Mouse (Mus musculus): ENCODE data around the gene Olfr186. TPM values are rescaled to one million over a fixed set of nuclear protein-coding genes. Genes with fewer than 3 reads are reported as not detected.
"Not testable (repeated sequence)": the region's sequence is repeated elsewhere in the genome, so short reads cannot be mapped to it uniquely, and the experiment has no call there.

Olfr186 gene
- polyA plus RNA-seq (2012; rRNA removed) = 0.06 TPM in 1 of 2 replicates, not detected in the other

DNA sequence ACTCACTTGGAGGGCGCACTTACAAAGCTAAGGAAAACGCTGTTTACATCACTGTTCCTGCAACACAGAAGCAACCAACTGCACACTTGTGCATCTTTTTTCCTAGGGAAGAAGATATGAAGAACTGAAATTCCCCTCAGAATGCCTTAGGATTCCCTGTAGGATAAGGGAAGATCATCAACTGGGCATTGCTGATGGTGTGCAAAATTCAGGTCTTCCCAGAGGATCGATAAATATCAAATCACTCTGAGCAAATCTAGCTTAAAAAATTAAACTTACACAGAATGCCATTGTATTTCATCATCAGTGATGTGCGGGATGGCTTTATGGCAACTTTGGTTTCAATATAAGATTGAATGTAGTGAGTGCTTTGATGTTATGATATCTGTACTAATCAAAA is at the start of gene Olfr186:
TSS of gene Olfr186 (minus strand) at position 101 of the 400 bp plus-strand sequence.
- no peak for DNase-seq (ENCODE audit: extremely low spot score in 1 of 2, low spot score in 1 of 2)

DNA sequence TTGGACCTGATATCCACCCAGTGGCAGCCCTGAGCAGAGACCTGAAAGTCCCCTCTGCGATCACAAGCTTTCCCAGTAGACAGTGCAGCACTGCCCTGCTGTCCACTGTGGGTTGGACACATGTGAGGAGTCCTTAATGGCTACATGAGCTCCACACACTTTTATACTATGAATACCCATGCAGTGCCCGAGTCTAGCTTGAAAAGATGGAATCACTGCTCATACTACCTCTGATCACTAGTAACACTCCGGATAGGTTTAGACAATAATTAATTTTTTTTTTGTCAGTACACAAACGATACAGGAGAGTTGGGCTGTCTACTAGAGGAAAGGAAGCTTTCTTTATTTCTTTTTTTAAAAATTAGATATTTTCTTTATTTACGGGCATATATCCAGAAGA is 47.8 kb upstream of the Olfr186 start, which contains the start of gene Olfr190:
TSS of gene Olfr190 (minus strand) at position 101 of the 400 bp plus-strand sequence.
- no peak for DNase-seq (ENCODE audit: extremely low spot score in 1 of 2, low spot score in 1 of 2)

DNA sequence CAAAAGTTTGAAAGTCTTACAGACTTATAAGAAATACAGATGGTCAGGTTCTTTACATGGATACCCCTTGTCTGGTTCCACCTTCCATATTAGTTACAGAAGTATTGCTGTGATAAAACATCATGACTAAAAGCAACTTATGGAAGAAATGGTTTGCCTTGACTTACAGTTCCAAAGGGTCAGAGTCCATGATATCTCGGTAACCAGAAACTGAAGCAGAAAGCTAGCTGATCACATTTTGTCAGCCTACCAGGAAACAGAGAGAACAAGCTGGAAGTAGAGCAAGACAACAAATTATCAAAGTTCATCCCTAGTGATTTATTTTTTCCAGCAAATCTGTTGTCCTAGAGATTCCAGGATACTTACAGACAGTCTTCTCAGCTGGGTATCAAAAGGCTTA is 43.4 kb upstream of the Olfr186 start:
- no peak for DNase-seq (ENCODE audit: extremely low spot score in 1 of 2, low spot score in 1 of 2)

DNA sequence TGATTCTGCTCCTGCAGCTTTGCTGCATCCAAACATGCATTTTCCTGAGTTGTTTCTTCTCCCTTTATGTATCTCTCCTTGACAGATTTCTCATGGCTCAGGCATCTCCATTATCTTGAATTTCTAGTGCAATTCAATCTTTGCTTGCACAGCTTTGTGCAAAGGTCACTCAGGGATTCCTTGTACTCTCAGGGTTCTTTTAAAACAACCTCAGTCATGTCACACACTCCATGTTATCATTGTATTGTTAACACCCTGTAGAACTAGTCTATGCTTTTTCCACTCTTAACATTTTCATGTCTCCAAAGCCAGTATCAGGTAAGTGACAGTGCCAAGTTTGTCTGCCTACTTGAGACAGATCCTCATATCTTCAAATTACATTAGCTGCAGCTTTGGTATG is 41.7 kb upstream of the Olfr186 start:
- DNase-seq (ENCODE audit: extremely low spot score in 1 of 2, low spot score in 1 of 2) = no peak

- not testable (repeated sequence) for DNase-seq (ENCODE audit: extremely low spot score in 1 of 2, low spot score in 1 of 2)
Observed at GRCm38 (mm10) chr16:59062411-59062810, 32.3 kb upstream of the Olfr186 start.

- DNase-seq (ENCODE audit: extremely low spot score in 1 of 2, low spot score in 1 of 2) = not testable (repeated sequence)
Observed at GRCm38 (mm10) chr16:59049286-59049685, 19.2 kb upstream of the Olfr186 start.

GRCm38 (mm10) chr16:59048860-59049259 is 18.8 kb upstream of the Olfr186 start:
- no peak for DNase-seq (ENCODE audit: extremely low spot score in 1 of 2, low spot score in 1 of 2)

DNA sequence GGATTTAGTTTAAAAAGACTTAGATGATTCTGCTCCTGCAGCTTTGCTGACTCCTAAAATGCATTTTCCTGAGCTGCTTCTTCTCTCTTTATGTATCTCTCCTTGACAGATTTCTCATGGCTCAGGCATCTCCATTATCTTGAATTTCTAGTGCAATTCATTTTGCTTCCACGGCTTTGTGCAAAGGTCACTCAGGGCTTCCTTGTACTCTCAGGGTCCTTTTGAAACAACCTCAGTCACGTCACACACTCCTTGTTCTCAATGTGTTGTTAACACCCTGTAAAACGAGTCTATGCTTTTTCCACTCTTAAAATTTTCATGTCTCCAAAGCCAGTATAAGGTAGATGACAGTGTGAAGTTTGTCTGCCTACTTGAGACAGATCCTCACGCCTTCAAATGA is 17.5 kb upstream of the Olfr186 start:
- no peak for DNase-seq (ENCODE audit: extremely low spot score in 1 of 2, low spot score in 1 of 2)

DNA sequence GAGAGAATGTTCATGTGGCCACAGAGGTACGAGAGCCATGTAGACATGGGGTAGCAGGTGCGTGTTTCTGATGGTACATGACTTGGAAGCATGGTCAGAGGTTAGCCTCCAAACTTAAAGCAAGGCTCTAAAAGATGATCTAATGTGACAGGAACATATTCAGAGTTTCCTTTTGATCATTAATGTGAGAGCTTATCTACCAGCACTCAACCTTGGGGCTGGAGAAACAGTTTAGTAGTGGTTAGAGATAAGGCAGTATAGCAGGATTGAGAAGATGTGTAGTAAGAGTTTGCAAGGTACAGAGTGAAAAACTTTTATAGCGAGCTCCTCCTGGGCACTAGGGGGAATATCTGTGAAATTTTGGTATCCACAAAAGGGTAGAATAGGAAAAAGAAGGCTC is 15.7 kb upstream of the Olfr186 start:
- DNase-seq (ENCODE audit: extremely low spot score in 1 of 2, low spot score in 1 of 2) = no peak

- DNase-seq (ENCODE audit: extremely low spot score in 1 of 2, low spot score in 1 of 2) = no peak
Observed at GRCm38 (mm10) chr16:59039710-59040109, 9.6 kb upstream of the Olfr186 start, which contains the start of gene Olfr187. Gene Olfr187, minus strand, starts transcription at chr16:59039767.

DNA sequence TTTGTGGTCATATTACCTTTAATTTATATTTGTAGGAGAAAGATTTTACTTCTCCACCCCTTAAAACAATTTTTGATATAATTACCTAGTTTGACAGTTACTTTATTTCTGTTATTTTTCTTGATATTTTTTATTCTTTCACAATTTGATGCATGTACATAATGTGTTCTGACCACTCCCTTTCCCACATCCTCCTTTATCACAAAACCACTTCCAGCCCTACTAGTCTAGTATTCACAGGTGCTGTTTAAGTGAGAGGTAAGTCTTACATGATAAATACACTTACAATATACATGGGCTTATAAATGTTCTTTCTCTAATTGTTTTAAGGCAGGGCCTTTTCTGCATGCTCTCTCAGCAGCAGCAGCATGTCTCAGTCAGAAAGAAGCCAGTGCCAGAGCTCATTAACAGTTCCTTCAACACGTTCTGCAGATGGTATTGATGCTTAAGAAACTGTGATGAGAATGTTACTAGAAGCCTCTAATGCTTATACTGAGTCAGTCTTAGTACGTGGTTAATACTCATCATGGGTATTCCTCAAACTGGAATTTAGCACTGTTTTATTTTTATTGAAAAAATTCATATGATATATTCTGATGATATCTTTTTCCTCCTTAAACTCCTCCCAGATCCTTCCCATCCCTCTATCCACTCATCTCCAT is 16.6 kb downstream of the Olfr186 start:
- DNase-seq (ENCODE audit: extremely low spot score in 1 of 2, low spot score in 1 of 2) = no peak

DNA sequence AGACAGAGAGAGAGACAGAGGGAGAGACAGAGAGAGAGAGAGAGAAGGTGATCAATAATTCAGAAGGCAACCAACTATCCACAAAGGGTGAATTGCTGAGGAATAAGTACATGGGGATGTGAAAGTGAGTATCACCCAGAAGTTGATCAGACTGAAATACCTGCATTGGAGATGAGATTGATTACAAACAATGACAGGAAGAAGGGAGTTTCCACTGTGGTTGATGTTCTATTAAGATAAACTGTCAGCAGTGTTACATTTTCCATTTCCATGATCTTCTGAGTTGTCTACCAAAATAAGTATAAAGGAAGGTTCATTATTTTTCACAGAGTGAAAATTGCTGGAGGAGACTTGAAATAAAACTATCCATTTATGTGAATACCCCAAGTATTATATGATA is 22.9 kb downstream of the Olfr186 start:
- DNase-seq (ENCODE audit: extremely low spot score in 1 of 2, low spot score in 1 of 2) = no peak

GRCm38 (mm10) chr16:58995057-58995456 is 35.0 kb downstream of the Olfr186 start, which contains the start of gene Olfr183:
Gene Olfr183, plus strand, starts transcription at chr16:58995357.
- DNase-seq (ENCODE audit: extremely low spot score in 1 of 2, low spot score in 1 of 2) = no peak

Other genes starting within 250 kb of the Olfr186 start
- not detected in 2 replicates for gene Olfr173, start 230.0 kb downstream of the Olfr186 start, polyA plus RNA-seq (2012; rRNA removed)
- gene Olfr175-ps1, start 203.5 kb downstream of the Olfr186 start, polyA plus RNA-seq (2012; rRNA removed) = not detected in 2 replicates
- gene Olfr177, start 155.5 kb downstream of the Olfr186 start, polyA plus RNA-seq (2012; rRNA removed) = not detected in 2 replicates
- gene Olfr178, start 138.2 kb downstream of the Olfr186 start, polyA plus RNA-seq (2012; rRNA removed) = not detected in 2 replicates
- gene Olfr181, start 101.5 kb downstream of the Olfr186 start, polyA plus RNA-seq (2012; rRNA removed) = not detected in 2 replicates
- gene Olfr180, start 100.9 kb downstream of the Olfr186 start, polyA plus RNA-seq (2012; rRNA removed) = not detected in 2 replicates
- gene Olfr183, start 34.9 kb downstream of the Olfr186 start, polyA plus RNA-seq (2012; rRNA removed) = not detected in 2 replicates
- gene Olfr187, start 9.5 kb upstream of the Olfr186 start, polyA plus RNA-seq (2012; rRNA removed) = not detected in 2 replicates
- not detected in 2 replicates for gene Olfr190, start 47.7 kb upstream of the Olfr186 start, polyA plus RNA-seq (2012; rRNA removed)
- gene Olfr191, start 59.5 kb upstream of the Olfr186 start, polyA plus RNA-seq (2012; rRNA removed) = not detected in 2 replicates
- gene Olfr193, start 81.6 kb upstream of the Olfr186 start, polyA plus RNA-seq (2012; rRNA removed) = not detected in 2 replicates
- gene Olfr194, start 90.8 kb upstream of the Olfr186 start, polyA plus RNA-seq (2012; rRNA removed) = not detected in 2 replicates
- not detected in 2 replicates for gene Olfr195, start 116.8 kb upstream of the Olfr186 start, polyA plus RNA-seq (2012; rRNA removed)
- gene Olfr196, start 140.2 kb upstream of the Olfr186 start, polyA plus RNA-seq (2012; rRNA removed) = not detected in 2 replicates
- not detected in 2 replicates for gene Olfr198, start 173.2 kb upstream of the Olfr186 start, polyA plus RNA-seq (2012; rRNA removed)
- not detected in 2 replicates for gene Olfr199, start 189.5 kb upstream of the Olfr186 start, polyA plus RNA-seq (2012; rRNA removed)
- not detected in 2 replicates for gene Olfr201, start 242.3 kb upstream of the Olfr186 start, polyA plus RNA-seq (2012; rRNA removed)